Mouse (Mus musculus): ENCODE measurements at regions not wholly inside any gene's neighbourhood (a gene's known extent, or its start where the extent isn't known, plus 50 kb on each side); places are given as distances from the start of the nearest gene placed in this dataset.

- no peak for ATAC-seq
Measured at GRCm38 (mm10) chr1:51697265-51698192, 218.3 kb downstream of the Myo1b start.

GRCm38 (mm10) chr1:51696471-51696870 lies 218.2 kb upstream of the Nabp1 start:
- ATAC-seq = no peak

DNA sequence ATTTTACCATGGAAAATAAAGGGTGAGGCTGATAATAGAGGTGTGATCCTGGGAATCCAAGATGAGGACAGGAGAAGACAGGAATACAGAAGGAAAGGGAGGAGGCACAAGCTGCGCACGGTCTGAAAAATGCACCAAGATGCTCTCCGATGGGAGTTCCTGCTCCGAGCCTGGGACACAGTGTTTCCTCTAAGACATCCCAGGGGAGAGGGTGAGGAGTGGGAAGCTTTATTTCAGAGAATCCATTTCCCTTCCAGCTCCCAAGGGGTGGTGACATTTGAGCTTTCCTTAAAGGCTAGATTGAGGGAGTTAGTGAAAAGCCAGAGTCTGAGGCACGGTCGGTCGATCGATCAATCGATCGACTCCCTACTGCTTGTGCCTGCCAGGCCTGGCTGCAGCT lies 212.7 kb upstream of the Nabp1 start:
- ATAC-seq = no peak

DNA sequence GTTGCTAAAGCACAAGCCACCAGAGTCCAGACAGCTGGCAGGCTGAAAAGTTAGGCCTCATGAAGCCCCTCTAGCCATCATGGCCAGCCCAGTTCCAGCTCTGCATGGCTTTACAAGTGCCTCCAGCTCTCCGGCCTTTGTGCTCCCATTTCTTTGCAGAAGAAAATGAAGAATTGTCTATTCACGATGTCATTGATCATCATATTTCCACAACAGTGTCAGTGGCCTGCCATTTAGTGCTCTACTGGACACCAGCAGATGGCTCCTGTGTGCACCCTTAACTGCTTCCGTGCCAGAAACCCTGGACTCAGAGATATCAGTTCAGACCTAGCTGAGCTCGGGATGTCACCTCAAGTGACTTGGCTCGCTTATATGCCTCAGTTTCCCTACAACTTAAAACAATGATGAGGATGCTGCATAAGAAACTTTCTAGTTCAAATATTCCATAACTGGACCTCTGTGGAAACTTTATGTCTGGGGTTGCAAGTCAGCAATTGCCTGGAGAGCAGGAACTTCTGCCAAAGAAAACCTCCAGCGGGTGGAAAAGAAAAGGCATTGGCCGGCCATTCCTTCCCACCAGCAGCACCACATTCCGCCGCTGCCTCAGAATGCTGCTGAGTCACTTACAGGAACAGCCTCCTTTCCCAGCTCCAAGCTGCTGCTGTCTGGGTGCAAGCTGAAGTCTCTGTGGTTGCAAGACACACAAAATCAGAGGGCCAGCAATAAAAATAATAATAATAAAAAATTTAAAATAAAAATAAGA lies 211.4 kb upstream of the Nabp1 start:
- no peak for ATAC-seq

- no peak for ATAC-seq
Measured at GRCm38 (mm10) chr1:51688946-51689345, 210.7 kb upstream of the Nabp1 start.

DNA sequence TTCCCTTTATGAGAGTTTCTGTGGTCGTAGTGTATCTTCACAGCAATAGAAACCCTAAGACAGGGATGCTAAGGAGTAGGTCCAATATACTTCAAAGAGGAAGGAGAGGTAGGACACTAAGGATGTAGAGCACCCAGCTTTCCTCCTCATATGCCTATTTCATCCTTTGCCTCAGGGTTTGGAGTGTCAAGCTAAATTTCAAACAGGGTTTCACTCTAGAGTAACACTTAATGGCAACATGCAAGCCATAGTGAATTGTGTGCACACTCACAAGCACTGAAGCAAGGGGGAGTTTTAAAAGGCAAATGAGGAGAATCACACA lies 210.0 kb upstream of the Nabp1 start:
- ATAC-seq = no peak

DNA sequence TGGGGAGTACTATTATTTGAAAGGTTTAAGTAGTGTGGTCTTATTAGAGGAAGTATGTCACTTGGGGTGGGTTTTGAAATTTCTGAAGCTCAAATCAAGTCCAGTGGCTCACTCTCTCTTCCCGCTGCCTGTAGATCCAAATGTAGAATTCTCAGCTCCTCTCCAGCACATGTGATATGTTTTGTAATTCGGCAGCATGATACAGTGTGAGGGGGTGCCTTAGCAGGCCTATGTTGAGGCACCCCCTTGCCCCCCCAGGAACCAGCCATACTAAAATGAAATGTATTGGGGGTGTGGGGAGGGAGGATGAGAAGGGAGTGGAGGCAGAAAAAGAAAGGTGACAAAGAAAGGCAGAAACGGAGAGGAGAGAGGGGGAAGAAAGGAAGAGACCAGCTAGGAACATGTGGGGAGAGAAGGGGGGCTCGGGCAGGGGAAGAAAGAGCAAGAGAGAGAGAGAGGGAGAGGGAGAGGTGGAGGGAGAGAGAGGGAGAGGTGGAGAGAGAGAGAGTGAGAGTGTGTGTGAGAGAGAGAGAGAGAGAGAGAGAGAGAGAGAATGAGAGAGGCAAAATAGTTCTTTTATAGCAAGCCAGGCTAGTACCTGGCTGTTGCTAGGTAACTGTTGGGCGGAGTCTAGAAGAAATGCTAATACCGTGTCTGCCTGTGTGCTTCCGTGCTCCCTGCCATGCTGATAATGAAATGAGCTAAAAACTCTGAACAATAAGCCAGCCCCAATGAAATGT lies 209.4 kb upstream of the Nabp1 start:
- ATAC-seq = no peak

DNA sequence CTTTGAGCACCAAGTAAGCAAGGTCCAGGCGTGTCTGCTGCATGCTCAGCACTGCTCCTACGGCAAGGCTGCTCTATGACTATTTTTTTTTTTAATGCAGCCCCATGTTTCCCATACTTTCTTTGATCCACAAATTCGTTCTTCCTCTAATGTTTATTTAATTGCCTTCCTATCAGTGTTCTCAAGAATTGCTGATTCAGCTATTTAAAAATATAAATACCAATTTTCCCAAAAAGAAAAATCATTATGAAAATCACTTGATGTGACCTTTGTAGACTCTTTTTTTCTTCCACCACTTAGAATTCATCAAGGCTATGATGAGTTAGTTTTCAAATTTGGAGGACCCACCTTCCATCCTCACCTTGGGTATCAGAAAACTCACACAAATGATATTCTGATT lies 208.5 kb upstream of the Nabp1 start:
- ATAC-seq = no peak

- no peak for ATAC-seq
Measured at GRCm38 (mm10) chr1:51682273-51682672, 204.0 kb upstream of the Nabp1 start.

DNA sequence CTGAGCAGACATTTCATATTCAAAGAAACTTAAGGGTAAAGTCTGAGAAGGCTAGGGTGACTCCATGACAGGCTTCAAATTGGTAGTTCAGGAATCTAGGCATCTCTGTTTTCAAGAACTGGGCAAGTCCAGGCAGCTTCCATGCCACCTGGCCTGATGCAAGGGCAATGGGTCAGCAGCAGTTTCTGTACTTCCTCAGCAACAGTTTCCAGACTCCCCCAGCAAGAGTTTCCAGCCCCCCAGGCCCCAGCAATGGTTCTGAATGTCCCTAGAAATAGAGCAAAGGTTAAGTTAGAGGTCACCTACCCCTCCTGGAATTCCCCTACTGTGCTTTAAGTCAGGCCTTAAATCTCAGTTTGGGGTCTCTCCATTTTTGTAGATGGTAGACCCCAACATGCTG lies 203.6 kb upstream of the Nabp1 start:
- no peak for ATAC-seq

GRCm38 (mm10) chr1:51680725-51681124 lies 202.5 kb upstream of the Nabp1 start:
- ATAC-seq = no peak

DNA sequence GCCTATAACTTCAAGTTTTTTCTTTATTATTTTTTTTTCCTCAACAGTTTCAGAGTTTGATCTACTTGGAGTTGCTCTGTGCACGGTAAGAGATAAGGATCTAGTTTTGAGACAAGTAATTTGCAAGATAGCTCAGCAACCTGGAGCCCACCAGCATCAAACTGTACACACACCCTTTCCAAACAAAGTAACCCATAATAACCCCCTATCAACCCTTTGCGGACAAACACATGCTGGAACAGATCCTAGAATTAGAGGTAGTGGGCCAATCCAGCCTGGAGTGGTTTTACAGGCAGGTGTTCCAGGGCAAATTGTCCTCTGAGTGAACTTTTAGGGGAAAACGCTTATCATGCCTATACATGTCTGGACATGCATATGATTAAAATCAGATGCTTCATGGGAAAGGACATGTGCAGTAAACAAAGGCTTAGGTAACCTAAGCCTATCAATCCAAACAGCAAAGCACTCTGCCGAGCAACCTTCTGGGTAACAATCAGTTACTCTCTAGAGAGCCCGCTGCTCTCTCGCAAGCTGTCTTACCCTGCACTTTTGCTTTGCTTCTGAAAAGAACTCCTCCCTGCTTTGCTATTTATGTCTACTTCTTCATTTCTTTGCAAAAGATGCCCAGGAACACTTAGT lies 200.2 kb upstream of the Nabp1 start:
- ATAC-seq = no peak

DNA sequence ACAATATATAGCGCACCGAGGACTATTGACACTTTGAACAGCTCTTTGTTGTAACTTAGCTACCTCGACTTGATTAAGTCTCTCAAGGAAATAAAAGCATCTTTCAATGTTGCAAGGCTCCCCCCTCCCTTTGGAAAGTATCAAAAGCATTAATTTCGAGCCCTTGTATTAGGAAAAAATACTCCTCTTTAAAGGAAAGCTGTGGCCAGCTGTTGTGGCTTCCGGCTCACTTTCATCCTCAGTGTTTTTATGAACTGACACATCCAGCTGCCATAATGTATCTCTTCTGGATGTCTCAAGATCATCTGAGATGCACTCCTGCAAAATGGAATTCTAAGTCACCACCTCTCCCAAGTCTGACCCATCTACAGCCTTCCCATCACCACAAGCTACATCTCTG lies 199.6 kb upstream of the Nabp1 start:
- no peak for ATAC-seq

- ATAC-seq = no peak
Measured at GRCm38 (mm10) chr1:51671691-51672090, 193.5 kb upstream of the Nabp1 start.

- ATAC-seq = no peak
Measured at GRCm38 (mm10) chr1:51671287-51671686, 193.1 kb upstream of the Nabp1 start.

DNA sequence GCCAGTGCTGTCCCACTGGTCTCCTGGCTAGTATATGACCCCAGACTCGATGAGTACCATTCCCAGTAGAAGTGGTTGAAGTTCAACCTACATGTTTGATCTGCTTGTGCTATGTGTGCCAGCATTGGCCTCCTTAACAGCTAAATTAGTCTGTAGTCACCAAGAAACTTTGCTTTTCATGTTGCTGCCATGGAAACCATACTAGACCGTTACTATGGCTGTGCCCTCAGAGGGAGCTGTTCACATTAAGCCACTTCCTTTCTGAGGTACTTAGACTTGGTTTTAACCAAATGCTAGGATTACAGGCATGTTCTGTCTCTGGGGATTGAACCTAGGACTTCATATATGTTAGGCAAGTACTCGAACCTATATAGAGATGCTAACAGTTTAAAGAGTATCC lies 191.8 kb upstream of the Nabp1 start:
- no peak for ATAC-seq

- no peak for ATAC-seq
Measured at GRCm38 (mm10) chr1:51668881-51669280, 190.7 kb upstream of the Nabp1 start.

DNA sequence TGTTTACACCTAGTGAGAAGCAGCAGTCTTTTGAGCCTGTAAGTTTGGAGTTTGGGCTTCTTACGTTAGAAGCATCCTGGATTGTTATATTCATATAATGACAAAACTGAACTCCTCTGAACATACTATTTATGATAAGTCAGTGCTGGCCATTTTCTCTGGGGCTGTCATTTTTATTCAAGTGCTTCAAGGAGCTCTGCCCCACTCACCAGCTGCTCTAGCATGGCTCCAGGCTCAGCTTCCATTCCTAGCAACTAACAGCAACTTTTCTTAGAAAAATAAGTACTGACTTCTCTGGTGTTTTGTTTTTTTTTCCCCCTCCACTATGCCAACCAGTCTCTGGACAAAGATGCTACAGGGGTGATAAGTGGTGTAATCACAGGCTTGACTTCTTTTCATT lies 182.3 kb upstream of the Nabp1 start:
- ATAC-seq = no peak

- ATAC-seq = no peak
Measured at GRCm38 (mm10) chr1:51657203-51657602, 179.0 kb upstream of the Nabp1 start.

GRCm38 (mm10) chr1:51650653-51650995 lies 172.4 kb upstream of the Nabp1 start:
- ATAC-seq = no peak

- ATAC-seq = no peak
Measured at GRCm38 (mm10) chr1:51649963-51650652, 171.9 kb upstream of the Nabp1 start.

- ATAC-seq = no peak
Measured at GRCm38 (mm10) chr1:51647955-51648354, 169.7 kb upstream of the Nabp1 start.
